Mouse (Mus musculus) embryo, embryonic 11.5 days (tissue): ENCODE results near the gene Psapl1.
"Not testable (repeated sequence)": the region's sequence is repeated elsewhere in the genome, so short reads cannot be mapped to it uniquely, and the experiment has no call there.

Source experiments
- DNase-seq: peaks from one replicate; pipeline ENCODE4 v3.0.0-alpha.2; 2012; ENCODE audit warnings: low read depth, low spot score

Gene Psapl1

DNA sequence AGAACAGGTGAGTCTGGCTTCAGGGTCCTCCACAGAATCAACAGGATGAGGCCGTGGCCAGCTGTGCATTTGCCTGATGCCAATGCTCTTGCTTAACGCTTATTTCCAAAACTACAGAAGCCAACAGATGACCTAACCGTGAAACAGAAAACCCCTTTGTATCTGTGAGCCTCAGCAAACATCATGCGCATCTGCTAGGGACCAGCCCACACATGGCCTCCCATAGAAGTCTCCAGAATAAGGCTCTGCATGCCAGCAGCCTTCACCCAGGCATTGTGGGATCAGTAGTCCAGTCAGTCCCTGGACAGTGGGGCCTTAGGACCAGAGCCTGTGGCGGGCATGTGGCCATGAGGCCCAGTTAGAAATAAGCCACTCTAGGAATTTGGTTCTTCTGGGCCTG, 400 bp upstream of the Psapl1 start:
- DNase-seq, result no peak

DNA sequence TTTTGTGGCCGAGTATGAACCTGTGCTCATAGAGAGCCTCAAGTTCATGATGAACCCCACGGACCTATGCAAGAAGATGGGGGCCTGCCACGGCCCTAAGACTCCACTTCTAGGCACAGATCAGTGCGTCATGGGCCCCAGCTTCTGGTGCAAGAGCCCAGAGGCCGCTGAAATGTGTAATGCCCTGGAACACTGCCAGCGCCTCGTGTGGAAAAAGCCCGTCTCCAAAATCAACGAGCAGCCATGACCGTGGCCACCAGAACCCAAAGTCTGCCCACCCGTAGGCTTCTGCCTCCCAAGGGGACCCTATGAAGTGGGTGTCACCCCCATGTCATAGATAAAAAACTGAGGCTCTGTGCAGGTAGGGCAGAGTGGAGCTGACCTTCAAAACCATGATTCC, 1.6 kb downstream of the Psapl1 start:
- DNase-seq, result no peak

- no peak for DNase-seq
Observed at GRCm38 (mm10) chr5:36208803-36209202, 5.0 kb downstream of the Psapl1 start.

- no peak for DNase-seq
Observed at GRCm38 (mm10) chr5:36213310-36213709, 9.5 kb downstream of the Psapl1 start.

DNA sequence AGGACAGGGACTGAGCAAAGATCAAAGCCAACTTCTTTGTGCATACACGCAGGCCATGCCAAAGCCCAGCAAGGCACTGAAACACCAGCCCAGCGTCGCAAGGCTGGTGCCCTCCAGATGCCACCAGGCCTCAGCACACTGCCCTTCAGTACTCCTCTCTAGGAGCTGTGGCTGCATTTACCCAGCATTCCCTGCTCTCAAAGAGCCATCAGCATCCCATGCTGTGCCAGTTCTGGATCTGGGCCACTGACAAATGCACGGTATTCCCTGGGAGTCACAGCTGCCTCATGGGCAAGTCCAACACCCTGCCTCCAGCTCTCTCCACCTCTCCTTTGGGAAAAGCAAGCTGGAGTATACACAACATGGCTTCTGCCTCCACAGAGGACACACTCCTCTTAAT, 16.3 kb downstream of the Psapl1 start:
- DNase-seq, result no peak

GRCm38 (mm10) chr5:36220626-36221025, 16.8 kb downstream of the Psapl1 start:
- no peak for DNase-seq

DNA sequence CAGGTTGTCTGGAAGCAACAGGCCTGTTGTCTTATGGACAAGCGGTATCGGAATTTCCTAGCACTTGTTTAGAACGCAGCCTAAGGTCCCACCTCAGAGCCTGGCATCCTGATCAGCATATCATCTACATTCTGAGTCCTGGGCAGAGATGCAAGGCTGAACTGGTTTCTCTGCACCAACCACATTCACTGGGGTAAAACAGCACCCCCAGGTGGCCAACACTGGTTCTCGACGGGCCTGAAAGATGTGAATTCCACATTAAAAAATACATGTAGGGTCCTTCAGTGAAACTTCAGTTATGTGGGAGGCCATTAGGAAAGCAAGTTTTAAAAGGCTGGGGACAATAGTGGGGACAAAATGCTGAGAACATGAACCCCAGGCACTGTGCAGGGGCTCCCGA, 20.0 kb downstream of the Psapl1 start:
- no peak for DNase-seq

DNA sequence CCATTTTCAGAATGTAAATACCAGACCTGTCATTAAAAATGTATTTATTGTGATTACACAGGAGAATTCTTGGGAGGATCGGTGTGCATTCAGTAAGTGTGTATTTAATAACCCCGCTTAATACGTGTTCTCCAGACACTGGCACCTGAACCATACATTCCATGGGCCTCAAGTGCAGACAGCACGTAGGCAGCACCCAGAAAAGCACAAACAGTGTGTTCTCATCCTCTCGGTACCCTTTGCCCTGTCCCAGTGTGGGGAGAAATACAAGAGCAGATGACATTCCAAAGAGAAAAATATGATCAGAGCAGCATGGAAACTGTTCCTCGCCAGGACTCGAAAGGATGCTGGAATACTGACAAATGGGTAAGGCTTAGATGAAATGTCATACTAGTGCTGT, 22.0 kb downstream of the Psapl1 start:
- DNase-seq, result no peak

- no peak for DNase-seq
Observed at GRCm38 (mm10) chr5:36226296-36226695, 22.5 kb downstream of the Psapl1 start.

DNA sequence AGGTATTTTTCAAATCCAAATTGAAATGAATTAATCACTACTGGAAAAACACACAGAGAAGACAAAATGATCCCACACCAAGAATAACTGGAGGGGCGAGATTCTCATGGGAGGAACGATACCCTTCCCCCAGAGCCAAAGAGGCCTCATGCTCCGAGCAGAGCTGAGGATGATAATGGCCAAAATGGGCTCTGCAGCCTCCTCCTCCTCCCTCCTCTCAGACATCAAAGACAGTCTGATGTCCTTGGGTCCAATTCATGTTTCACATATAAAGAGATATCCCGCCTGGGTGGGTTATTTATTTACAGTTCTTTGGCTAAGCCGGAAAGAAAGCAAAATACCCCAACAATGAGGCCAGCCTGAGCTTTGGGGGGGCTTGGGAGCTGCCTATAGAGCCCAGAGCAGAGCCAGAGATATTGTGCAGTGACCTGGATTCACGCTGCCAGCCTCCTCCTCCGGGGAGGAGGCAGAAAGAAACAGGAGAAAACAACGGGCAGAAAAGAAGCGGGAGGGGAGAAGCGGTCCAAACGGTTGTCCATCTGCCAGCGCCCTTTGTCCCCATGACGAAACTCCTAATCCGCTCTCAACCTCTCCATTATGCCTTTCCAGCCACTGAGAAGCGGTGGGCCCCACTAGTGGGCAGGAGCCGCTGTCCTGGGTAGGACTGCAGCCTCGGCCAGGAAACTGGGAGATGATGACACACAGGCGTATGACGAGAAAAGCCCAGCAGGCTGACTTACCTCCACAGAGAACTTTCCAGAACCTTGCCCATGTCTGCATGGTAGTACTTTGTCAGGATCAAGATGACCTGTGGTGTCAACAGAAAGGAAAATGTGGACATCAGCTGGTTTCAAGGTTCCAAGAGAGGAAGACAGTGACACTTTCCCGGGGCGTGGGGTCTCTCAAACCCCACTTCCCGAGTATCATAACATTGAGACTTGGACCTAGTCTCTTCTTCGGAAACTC, 24.9 kb downstream of the Psapl1 start:
- DNase-seq, result no peak

GRCm38 (mm10) chr5:36230301-36230780, 26.5 kb downstream of the Psapl1 start:
- no peak for DNase-seq

GRCm38 (mm10) chr5:36237526-36237925, 33.7 kb downstream of the Psapl1 start:
- not testable (repeated sequence) for DNase-seq

DNA sequence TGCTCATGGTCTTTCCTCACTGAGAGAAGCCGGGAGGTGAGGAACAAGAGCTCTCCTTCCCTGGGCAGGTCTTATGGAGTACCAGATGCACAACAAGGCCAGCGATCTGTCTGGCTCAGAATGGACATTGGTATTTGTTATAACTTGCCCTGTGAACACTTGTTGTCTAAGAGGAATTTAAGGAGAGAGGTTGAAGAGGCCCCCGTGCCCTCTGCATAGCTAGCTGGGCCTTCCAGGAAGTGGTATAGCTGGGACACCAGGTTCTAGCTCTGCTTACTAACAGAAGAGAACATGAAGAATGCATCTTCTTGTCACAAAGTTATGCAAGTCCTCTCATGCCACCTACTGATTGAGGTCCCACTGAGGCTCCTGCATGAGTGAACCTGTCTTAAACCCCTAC, 44.2 kb downstream of the Psapl1 start:
- DNase-seq, result no peak

DNA sequence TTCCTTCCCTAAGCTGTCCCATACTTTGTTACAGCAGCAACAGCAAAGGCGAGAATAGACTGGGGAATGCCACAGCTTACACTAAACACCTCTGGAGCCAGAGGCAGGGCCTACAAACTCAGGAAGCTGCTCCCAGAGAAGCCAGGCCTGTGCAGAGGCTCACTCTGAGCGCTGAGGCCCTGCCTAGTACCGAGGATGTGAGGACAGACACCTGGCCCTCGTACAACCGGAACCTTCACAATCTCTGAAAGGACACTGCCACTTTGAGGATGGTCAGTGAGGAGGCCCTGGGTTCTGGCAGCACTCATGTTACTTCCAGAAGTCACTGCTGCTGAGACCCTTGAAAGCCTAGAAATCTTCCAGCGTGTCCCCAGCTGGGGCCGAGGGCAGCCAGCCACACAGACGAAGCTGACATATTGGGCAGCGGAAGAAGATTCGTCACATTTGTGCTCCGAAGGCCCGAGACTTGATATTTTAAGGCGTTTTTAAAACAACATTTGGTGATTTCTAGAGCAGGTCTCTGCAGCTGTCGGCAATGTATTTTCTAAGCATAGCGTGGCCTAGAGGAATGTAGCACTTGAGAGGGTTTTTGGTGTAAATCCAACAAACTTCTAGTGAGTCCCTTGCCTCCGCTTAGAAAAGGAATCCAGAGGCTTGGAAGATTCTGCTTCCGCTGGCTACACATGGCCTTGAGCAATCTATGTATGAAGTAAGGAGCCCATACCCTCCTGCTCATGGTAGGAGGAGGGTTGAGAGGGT, 49.1 kb downstream of the Psapl1 start:
- DNase-seq, result no peak

- DNase-seq, result no peak
Observed at GRCm38 (mm10) chr5:36254642-36255516, 51.1 kb downstream of the Psapl1 start.
